Mouse (Mus musculus) neural tube, embryonic 10.5 days (tissue): ENCODE results near the gene Samd5.

Experiments
- DNase-seq: peaks from one replicate; pipeline ENCODE4 v3.0.0-alpha.2; 2017; ENCODE audit warnings: low spot score; ENCODE audit errors: extremely low spot score

Samd5 gene

GRCm38 (mm10) chr10:9674561-9675521 is at the start of gene Samd5:
Gene Samd5, minus strand, starts transcription at chr10:9675208.
- peak; percentile 77 for DNase-seq

GRCm38 (mm10) chr10:9722519-9723303 is 47.7 kb upstream of the Samd5 start:
- DNase-seq = peak; percentile 6

GRCm38 (mm10) chr10:9720027-9720426 is 45.0 kb upstream of the Samd5 start:
- DNase-seq = no peak

GRCm38 (mm10) chr10:9718086-9718485 is 43.1 kb upstream of the Samd5 start:
- DNase-seq = no peak

GRCm38 (mm10) chr10:9704956-9705355 is 29.9 kb upstream of the Samd5 start:
- peak; percentile 3 for DNase-seq

- no peak for DNase-seq
Measured at GRCm38 (mm10) chr10:9699071-9699761, 24.2 kb upstream of the Samd5 start.

- DNase-seq = no peak
Measured at GRCm38 (mm10) chr10:9698141-9698540, 23.1 kb upstream of the Samd5 start.

- no peak for DNase-seq
Measured at GRCm38 (mm10) chr10:9696543-9697141, 21.6 kb upstream of the Samd5 start.

- no peak for DNase-seq
Measured at GRCm38 (mm10) chr10:9693990-9694699, 19.1 kb upstream of the Samd5 start.

- DNase-seq = no peak
Measured at GRCm38 (mm10) chr10:9680928-9681327, 5.9 kb upstream of the Samd5 start.

GRCm38 (mm10) chr10:9679911-9680310 is 4.9 kb upstream of the Samd5 start:
- no peak for DNase-seq

GRCm38 (mm10) chr10:9678071-9678470 is 3.1 kb upstream of the Samd5 start:
- no peak for DNase-seq

GRCm38 (mm10) chr10:9676886-9677285 is 1.9 kb upstream of the Samd5 start:
- peak; percentile 77 for DNase-seq

- DNase-seq = peak; percentile 43
Measured at GRCm38 (mm10) chr10:9676418-9676786, 1.4 kb upstream of the Samd5 start.

- peak; percentile 75 for DNase-seq
Measured at GRCm38 (mm10) chr10:9675550-9676417, 776 bp upstream of the Samd5 start.

GRCm38 (mm10) chr10:9673276-9673675 is 1.7 kb downstream of the Samd5 start:
- no peak for DNase-seq

- no peak for DNase-seq
Measured at GRCm38 (mm10) chr10:9672751-9673150, 2.3 kb downstream of the Samd5 start.

- DNase-seq = no peak
Measured at GRCm38 (mm10) chr10:9670351-9670750, 4.7 kb downstream of the Samd5 start.

- no peak for DNase-seq
Measured at GRCm38 (mm10) chr10:9668791-9669190, 6.2 kb downstream of the Samd5 start.

GRCm38 (mm10) chr10:9652946-9653345 is 22.1 kb downstream of the Samd5 start:
- no peak for DNase-seq
